Mouse (Mus musculus): Measurements from ENCODE around the gene Plcb4.

Gene Plcb4

DNA sequence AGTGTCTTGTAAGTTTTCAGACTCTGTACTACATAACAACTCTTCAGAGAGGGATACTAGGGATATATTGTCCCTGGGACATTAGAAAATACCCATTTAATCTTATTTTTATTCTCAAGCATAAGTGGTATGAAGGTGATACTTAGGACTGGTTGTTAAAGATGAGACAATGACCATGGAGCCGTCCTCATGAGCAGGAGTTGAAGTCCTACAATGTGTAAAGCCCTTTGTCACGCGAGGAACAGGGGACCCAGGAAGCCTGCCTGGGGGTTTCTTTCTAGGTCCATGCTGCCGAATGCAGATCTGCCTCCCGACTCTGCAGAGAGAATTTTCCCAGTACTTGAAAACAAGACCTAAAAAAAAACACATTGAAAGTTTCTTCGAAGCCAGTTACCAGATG is 338.1 kb downstream of the Plcb4 start:
- no peak for DNase-seq (ENCODE audit: low read depth in 2 of 2, low spot score in 2 of 2)

DNA sequence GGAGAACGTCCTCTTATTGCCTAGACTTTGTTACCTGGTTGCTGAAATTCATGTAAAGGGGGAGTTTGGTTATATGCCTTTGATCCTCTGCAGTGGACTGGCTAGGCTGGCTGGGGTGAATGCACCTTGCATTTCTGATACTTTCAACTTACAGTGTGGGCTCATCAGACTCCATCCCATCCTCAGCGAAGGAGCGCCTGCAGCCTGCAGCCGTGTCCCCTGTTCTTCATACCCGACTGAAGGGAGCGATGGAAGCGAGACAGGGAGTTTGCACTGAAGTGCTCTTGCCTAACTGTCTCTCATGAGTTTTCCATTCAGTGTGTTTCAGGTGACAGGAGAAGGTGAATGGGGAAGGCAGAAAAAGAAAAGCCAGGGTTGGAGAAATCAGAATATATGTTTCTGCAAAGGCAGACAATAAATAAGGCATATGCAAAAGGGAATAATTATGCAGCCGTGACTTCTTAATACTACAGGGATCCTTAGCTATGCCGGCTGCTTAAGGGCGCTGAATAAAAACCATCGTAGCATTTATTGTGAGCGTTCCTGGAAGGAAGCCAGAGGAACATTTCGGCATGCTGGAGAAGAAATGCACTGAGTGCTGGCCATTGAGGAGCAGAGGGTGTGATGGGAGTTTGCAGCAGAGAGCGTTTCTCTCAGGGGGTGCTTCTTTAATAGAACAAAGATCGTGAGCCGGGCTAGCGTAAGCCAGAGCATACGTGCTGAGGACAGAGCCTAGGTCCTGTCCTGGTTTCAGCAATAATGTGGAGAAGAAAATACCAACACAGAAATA is 338.7 kb downstream of the Plcb4 start:
- DNase-seq (ENCODE audit: low read depth in 2 of 2, low spot score in 2 of 2) = no peak

- no peak for DNase-seq (ENCODE audit: low read depth in 2 of 2, low spot score in 2 of 2)
Observed at GRCm38 (mm10) chr2:135998886-135999285, 340.1 kb downstream of the Plcb4 start.

DNA sequence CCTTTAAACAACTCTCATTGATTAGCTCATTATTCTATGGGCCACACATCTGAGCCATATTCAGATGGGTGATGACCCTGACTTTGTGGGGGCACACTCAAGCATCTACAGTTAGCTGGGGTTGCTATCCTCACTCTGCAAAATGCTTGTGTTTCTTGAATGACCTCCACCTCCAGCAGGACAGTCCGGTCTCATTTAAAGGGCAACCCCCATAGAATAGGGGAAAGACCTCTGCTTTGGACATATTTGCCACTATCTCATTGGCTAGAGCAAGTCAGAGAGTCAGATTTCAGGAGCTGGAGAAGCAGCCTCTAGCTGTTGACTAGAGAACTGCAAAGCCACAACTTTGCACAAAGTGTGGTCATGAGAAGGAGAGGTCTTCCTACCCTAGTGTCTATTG is 340.6 kb downstream of the Plcb4 start:
- no peak for DNase-seq (ENCODE audit: low read depth in 2 of 2, low spot score in 2 of 2)

DNA sequence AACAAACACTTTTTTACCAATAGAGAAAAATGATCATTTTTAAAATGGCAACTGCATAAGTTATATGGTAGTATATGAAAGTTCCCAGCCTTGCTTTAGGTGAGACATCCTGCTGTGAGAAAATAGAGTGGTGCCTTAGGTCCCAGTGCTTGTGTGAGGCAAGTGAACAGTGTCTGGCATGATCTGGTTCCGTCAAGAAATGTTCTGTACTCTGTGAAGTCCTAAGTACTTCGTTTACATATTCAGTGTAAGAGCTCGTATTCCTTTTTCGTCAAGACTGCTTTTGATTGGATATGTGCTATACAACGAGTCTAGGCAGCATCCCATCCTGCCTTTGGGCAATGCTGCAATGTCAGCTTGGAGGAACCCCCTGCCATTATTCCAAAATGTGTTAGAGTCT is 342.1 kb downstream of the Plcb4 start:
- no peak for DNase-seq (ENCODE audit: low read depth in 2 of 2, low spot score in 2 of 2)

DNA sequence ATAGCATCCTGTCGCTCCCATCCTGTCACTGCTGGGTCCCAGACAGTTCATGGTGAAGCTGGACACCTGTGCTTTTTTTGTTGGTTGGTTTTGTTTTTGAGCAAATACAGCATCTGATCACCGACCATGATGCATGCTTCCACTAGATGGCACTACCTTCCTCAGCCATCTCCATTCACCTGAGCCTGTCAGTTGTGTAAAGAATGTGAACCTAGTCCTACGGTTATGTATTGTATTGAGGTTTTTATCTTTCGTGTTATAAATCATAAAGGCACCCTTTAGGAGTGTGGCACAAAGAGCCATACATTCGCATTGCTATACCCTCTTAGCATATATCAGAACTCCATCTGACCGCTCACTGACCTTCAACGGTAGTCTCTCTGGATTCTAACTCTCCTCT is 343.3 kb downstream of the Plcb4 start:
- DNase-seq (ENCODE audit: low read depth in 2 of 2, low spot score in 2 of 2) = no peak

DNA sequence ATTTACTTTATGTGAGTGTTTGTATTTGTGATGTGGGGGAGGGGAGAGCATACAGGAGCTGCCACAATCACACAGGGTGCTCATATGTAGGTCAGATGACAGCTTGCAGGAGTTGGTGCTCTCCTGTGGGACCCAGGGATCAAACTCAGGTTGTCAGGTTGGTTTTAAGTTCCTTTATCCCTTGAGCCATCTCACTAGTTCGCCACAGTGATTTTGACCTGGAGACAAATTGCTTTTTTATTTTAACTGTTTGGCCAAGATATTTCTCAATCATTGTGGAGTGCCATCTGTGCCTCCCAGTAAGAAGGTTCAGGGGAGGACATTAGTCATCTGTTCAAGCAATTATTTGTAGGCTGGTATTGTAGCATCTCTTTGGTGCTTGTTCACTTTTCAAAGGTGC is 345.0 kb downstream of the Plcb4 start:
- no peak for DNase-seq (ENCODE audit: low read depth in 2 of 2, low spot score in 2 of 2)

GRCm38 (mm10) chr2:136006280-136006679 is 347.5 kb downstream of the Plcb4 start:
- no peak for DNase-seq (ENCODE audit: low read depth in 2 of 2, low spot score in 2 of 2)

DNA sequence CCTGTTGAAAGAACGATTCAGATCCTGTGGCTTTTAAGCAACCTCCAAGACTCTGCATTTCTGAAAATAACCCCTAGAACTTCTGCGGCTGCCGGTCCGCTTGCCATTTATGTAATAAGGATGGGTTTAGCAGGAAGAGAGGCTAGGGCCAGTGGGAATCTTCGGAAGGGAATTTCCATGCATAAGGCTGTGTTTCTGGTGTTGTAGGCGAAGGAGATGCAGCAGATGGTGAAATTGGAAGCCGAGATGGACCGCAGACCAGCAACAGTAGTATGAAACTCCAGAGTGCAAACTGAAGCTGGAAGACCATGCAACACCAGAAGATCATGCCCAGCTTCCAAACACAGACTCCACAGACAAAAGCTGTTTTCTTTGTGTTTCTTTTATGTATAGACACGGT is 353.9 kb downstream of the Plcb4 start:
- no peak for DNase-seq (ENCODE audit: low read depth in 2 of 2, low spot score in 2 of 2)

DNA sequence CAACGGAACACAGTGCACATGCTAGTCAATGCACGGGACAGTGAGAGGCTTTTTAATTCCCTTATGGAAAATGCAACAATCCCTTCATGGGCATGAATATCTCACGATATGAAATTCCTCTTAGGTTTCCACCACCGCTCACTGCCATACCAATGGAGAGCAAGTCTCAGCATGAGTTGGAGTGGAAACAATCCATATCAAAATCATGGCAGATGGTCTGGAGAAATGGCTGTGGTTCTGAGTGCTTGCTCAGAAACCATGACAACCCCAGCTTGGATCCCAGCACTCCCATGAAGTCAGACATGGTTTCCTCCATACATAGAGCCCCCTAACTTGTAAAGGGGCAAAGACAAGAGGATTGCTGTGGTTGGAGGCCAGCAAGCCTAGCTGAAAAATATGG is 389.7 kb downstream of the Plcb4 start:
- DNase-seq (ENCODE audit: low read depth in 2 of 2, low spot score in 2 of 2) = no peak

DNA sequence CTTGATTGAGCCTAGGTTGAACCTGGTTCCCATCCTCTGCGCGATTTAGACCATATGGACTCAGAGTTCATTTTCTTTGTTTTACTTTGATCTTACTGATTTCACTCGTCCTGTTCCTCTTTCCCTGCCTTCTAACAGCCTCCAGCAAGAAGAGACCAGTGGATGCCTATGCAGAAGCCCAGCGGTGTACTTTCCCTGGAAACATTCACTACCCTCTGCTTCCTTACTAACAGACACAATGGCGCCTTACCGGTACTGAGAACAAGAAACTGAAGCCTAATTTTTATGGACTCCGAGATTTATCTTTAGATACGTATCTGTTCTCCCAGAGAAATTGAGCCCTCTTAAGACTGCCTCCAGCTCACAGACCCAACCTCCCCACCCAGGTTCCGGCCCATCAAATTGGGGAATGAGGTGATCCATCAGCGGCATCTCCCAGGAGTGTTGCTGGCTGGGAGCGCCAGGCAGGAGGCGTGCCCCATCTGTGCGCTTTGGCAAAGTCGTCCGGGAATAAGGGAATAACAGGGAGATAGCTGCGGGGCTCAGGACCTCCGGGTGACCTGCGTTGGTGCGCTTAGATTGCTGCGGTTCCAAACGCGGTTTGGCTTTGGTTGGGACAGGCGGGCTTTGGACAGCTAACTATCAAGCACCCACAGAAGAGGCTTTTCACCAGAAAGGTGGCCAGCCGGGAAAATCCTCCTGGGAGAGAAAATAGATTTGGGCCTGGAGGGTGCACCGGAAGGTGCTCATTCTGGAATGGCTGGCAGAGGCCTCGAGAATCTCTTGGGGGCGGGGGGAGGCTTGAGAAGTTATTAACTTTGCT is 392.2 kb downstream of the Plcb4 start:
- DNase-seq (ENCODE audit: low read depth in 2 of 2, low spot score in 2 of 2) = no peak

GRCm38 (mm10) chr2:136051688-136052289 is 393.0 kb downstream of the Plcb4 start, which contains the start of gene Lamp5:
Gene Lamp5, plus strand, starts transcription at chr2:136052239.
- DNase-seq (ENCODE audit: low read depth in 2 of 2, low spot score in 2 of 2) = no peak

DNA sequence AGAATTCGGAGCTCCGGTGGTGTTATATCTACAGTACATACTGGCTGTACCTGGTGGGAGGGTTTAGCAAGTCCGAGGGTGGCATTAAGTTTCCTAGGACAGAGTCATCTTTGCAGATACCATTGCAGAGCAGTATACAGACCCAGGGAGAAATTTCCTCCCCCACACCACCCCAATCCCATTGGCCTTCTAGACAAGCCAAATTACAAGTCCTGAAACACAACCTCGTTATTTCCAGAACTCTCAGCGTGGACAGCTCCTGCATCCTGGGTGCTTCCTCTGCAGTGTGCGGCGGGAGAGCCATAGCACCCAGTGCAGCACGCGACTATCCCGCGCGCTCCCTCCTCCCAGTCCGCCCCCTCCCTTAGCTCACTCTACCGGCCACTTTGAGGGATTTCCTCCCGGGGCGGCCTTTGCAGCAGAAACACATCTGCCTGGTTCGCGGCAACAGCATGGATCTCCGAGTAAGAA is 399.1 kb downstream of the Plcb4 start:
- no peak for DNase-seq (ENCODE audit: low read depth in 2 of 2, low spot score in 2 of 2)

DNA sequence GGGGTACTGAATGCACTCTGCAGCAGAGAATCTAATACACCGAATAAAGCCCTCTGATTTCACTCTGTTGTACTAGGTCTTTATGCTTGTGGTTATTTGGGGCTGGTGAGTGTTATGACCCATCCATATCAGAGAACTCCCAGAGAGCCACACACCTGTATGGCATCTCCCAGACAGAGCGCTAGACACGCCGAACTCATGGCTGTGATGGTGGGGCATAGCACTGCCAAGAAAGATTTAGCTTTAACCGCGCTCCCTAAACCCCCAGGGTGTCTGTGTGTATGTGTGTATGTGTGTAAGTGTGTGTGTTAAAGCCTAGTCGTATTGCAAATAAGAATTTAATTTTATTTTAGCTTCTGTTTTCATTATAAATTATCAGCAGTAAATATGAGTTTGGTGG is 399.6 kb downstream of the Plcb4 start:
- DNase-seq (ENCODE audit: low read depth in 2 of 2, low spot score in 2 of 2) = no peak

GRCm38 (mm10) chr2:136059029-136059669 is 400.3 kb downstream of the Plcb4 start:
- no peak for DNase-seq (ENCODE audit: low read depth in 2 of 2, low spot score in 2 of 2)
